Mouse (Mus musculus): Measurements from ENCODE around the gene Traf3ip3. TPM values are rescaled to one million over a fixed set of nuclear protein-coding genes. Genes with fewer than 3 reads are reported as not detected.
A peak's percentile ranks its signal among the peaks of the same experiment; 100 is the strongest.

The Traf3ip3 gene
- total and polyA plus RNA-seq, 3 experiments = 13.4 to 48.7 (median 14.1) TPM

GRCm38 (mm10) chr1:193131311-193131948, 70.1 kb downstream of the Traf3ip3 start:
- TF ChIP-seq POLR2AphosphoS5 (IDR thresholded peaks at IDR 0.05; ENCODE audit: insufficient replicate concordance, low read depth, low read length) = no peak
- TF ChIP-seq GATA2 (IDR thresholded peaks at IDR 0.05; ENCODE audit: borderline replicate concordance, low read depth, low read length) = no peak
- no peak for TF ChIP-seq GATA1 (IDR thresholded peaks at IDR 0.05; ENCODE audit: borderline replicate concordance, low read length)
- no peak for TF ChIP-seq TAL1 (conservative IDR thresholded peaks at IDR 0.05; ENCODE audit: low read depth, low read length)
- TF ChIP-seq CTCF (IDR thresholded peaks at IDR 0.05; ENCODE audit: low read depth, low read length) = no peak
- DNase-seq (ENCODE audit: low spot score) = no peak
- Histone ChIP-seq H3K4me3 (ENCODE audit: low read depth, low read length) (no peak overlapping the region), H3K27me3 (ENCODE audit: insufficient read depth, low read length) (peaks cover 7% of the 10 kb centered on the region), H3K9me3 (replicated peaks) (no peaks in the 10 kb centered on the region), H3K4me1 (ENCODE audit: insufficient read depth, low read depth, low read length) (peaks cover 24% of the 10 kb centered on the region), H3K36me3 (replicated peaks) (peaks cover 19% of the 10 kb centered on the region)
- ATAC-seq (ENCODE audit: extremely low read depth, insufficient number of reproducible peaks, low FRiP score, poor library complexity, severe bottlenecking) = no peak

- H3K4me3 ChIP-seq (ENCODE audit: low read depth, low read length) = no peak overlapping the region
Observed at GRCm38 (mm10) chr1:193130839-193131238, 70.7 kb downstream of the Traf3ip3 start.

DNA sequence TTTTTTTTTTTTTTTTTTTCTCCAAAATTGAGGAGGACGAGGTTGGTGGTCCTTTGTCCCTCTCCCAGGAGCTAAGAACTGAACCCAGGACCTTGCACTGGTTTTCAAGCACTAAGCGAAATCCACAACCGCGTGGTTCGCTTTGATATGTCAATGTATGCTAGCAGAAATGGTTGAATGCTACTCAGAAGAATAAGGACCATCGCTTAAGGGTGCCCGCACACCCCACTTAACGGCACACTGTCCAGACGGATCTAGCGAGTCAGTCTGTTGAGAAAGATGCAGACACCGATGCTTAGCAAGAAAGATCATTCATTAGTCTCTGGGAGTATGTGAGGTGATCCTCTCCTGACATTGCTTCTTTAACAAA, 71.1 kb downstream of the Traf3ip3 start:
- Histone ChIP-seq H3K27me3 (ENCODE audit: insufficient read depth, low read length) (peaks cover 7% of the 10 kb centered on the region; the same call in 1 of the 2 replicates), H3K36me3 (replicated peaks) (peaks cover 22% of the 10 kb centered on the region), H3K9me3 (replicated peaks) (no peaks in the 10 kb centered on the region), H3K4me1 (ENCODE audit: insufficient read depth, low read depth, low read length) (peaks cover 24% of the 10 kb centered on the region), H3K4me3 (ENCODE audit: low read depth, low read length) (peak overlapping the region; percentile 99; the same call in 1 of the 2 replicates)
- no peak for TF ChIP-seq GATA2 (IDR thresholded peaks at IDR 0.05; ENCODE audit: borderline replicate concordance, low read depth, low read length)
- no peak for TF ChIP-seq TAL1 (conservative IDR thresholded peaks at IDR 0.05; ENCODE audit: low read depth, low read length)
- no peak for TF ChIP-seq CTCF (IDR thresholded peaks at IDR 0.05; ENCODE audit: low read depth, low read length)
- TF ChIP-seq GATA1 (IDR thresholded peaks at IDR 0.05; ENCODE audit: borderline replicate concordance, low read length) = no peak
- TF ChIP-seq POLR2AphosphoS5 (IDR thresholded peaks at IDR 0.05; ENCODE audit: insufficient replicate concordance, low read depth, low read length) = no peak
- no peak for ATAC-seq (ENCODE audit: extremely low read depth, insufficient number of reproducible peaks, low FRiP score, poor library complexity, severe bottlenecking)
- no peak for DNase-seq (ENCODE audit: low spot score)

More at GRCm38 (mm10) chr1:193130839-193131238, 70.7 kb downstream of the Traf3ip3 start:
- H3K4me1 ChIP-seq (ENCODE audit: insufficient read depth, low read depth, low read length) = peaks cover 24% of the 10 kb centered on the region
- peaks cover 7% of the 10 kb centered on the region; the same call in 1 of the 2 replicates for H3K27me3 ChIP-seq (ENCODE audit: insufficient read depth, low read length)
- no peak for ATAC-seq (ENCODE audit: extremely low read depth, insufficient number of reproducible peaks, low FRiP score, poor library complexity, severe bottlenecking)
- TF ChIP-seq GATA1 (IDR thresholded peaks at IDR 0.05; ENCODE audit: borderline replicate concordance, low read length) = no peak
- no peak for TF ChIP-seq POLR2AphosphoS5 (IDR thresholded peaks at IDR 0.05; ENCODE audit: insufficient replicate concordance, low read depth, low read length)
- TF ChIP-seq TAL1 (conservative IDR thresholded peaks at IDR 0.05; ENCODE audit: low read depth, low read length) = no peak
- TF ChIP-seq CTCF (IDR thresholded peaks at IDR 0.05; ENCODE audit: low read depth, low read length) = no peak
- TF ChIP-seq GATA2 (IDR thresholded peaks at IDR 0.05; ENCODE audit: borderline replicate concordance, low read depth, low read length) = no peak
- H3K36me3 ChIP-seq (replicated peaks) = peaks cover 21% of the 10 kb centered on the region
- no peak for DNase-seq (ENCODE audit: low spot score)
- no peaks in the 10 kb centered on the region for H3K9me3 ChIP-seq (replicated peaks)

- peak; percentile 87 for TF ChIP-seq CTCF (IDR thresholded peaks at IDR 0.05; ENCODE audit: low read depth, low read length)
- no peak for TF ChIP-seq TAL1 (conservative IDR thresholded peaks at IDR 0.05; ENCODE audit: low read depth, low read length)
- Histone ChIP-seq H3K27me3 (ENCODE audit: insufficient read depth, low read length) (peaks cover 5% of the 10 kb centered on the region; the same call in 1 of the 2 replicates), H3K4me1 (ENCODE audit: insufficient read depth, low read depth, low read length) (peaks cover 24% of the 10 kb centered on the region), H3K36me3 (replicated peaks) (peaks cover 27% of the 10 kb centered on the region), H3K9me3 (replicated peaks) (no peaks in the 10 kb centered on the region), H3K4me3 (ENCODE audit: low read depth, low read length) (peak within 1 kb of the TSS; percentile 99)
- DNase-seq (ENCODE audit: low spot score) (peak; percentile 89), ATAC-seq (ENCODE audit: extremely low read depth, insufficient number of reproducible peaks, low FRiP score, poor library complexity, severe bottlenecking) (peak; percentile 82)
Observed at GRCm38 (mm10) chr1:193129786-193130455, 71.6 kb downstream of the Traf3ip3 start, which contains the start of gene Diexf. TSS of gene Diexf (minus strand) at chr1:193130272.

DNA sequence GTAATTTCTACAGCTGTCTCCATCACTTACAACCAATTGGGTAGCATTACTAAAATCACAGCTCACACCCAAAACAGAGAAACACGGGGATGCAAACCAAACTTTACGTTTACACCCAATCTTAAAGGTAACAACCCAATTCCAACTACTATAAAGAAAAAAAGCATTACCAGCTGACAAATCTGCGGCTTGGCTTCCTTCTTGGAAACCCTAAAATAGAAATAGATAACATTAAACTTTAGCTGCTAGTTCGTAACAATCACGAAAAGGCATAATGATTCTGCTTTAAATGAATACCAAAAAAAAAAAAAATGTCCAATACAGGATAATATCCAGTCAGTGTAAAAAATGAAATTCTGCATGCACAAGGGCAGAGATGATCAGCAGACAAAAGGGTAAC, 72.2 kb downstream of the Traf3ip3 start:
- peaks cover 33% of the 10 kb centered on the region for H3K36me3 ChIP-seq (replicated peaks)
- DNase-seq (ENCODE audit: low spot score) (no peak), ATAC-seq (ENCODE audit: extremely low read depth, insufficient number of reproducible peaks, low FRiP score, poor library complexity, severe bottlenecking) (no peak)
- no peaks in the 10 kb centered on the region for H3K27me3 ChIP-seq (ENCODE audit: insufficient read depth, low read length)
- no peak for TF ChIP-seq TAL1 (conservative IDR thresholded peaks at IDR 0.05; ENCODE audit: low read depth, low read length)
- H3K4me1 ChIP-seq (ENCODE audit: insufficient read depth, low read depth, low read length) = peaks cover 26% of the 10 kb centered on the region
- H3K4me3 ChIP-seq (ENCODE audit: low read depth, low read length) = peak overlapping the region; percentile 99
- H3K9me3 ChIP-seq (replicated peaks) = no peaks in the 10 kb centered on the region

DNA sequence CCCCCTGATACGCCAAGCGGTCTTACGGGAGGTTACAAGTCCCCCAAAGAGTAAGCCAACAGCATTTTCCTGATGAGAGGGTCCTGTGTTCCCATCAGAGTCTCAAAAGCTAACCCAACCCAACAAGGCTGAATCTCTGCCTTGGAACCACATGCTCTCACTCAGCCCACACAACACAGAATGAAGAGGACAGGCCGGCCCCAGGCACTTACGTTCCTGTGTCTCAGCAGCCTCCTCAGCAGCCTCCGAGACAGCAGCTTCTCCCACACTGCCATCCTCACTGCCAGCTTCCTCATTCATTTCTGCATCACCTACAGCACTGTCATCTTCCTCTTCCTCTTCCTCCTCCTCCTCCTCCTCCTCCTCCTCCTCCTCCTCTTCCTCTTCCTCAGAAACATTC, 73.4 kb downstream of the Traf3ip3 start:
- Histone ChIP-seq H3K27me3 (ENCODE audit: insufficient read depth, low read length) (no peaks in the 10 kb centered on the region), H3K4me1 (ENCODE audit: insufficient read depth, low read depth, low read length) (peaks cover 26% of the 10 kb centered on the region), H3K9me3 (replicated peaks) (no peaks in the 10 kb centered on the region), H3K4me3 (ENCODE audit: low read depth, low read length) (peak overlapping the region; percentile 40; the same call in 1 of the 2 replicates), H3K36me3 (replicated peaks) (peaks cover 46% of the 10 kb centered on the region)
- DNase-seq (ENCODE audit: low spot score) (no peak), ATAC-seq (ENCODE audit: extremely low read depth, insufficient number of reproducible peaks, low FRiP score, poor library complexity, severe bottlenecking) (no peak)
- TF ChIP-seq GATA1 (IDR thresholded peaks at IDR 0.05; ENCODE audit: borderline replicate concordance, low read length) (no peak), TAL1 (conservative IDR thresholded peaks at IDR 0.05; ENCODE audit: low read depth, low read length) (no peak), CTCF (IDR thresholded peaks at IDR 0.05; ENCODE audit: low read depth, low read length) (no peak), GATA2 (IDR thresholded peaks at IDR 0.05; ENCODE audit: borderline replicate concordance, low read depth, low read length) (no peak), POLR2AphosphoS5 (IDR thresholded peaks at IDR 0.05; ENCODE audit: insufficient replicate concordance, low read depth, low read length) (no peak)

Data from G1E (cell line).